Mouse (Mus musculus) R1 (cell line): ENCODE results near the gene Alpk3.

Experiments
- DNase-seq: peaks from one replicate; pipeline ENCODE4 v3.0.0-alpha.2; 2018; ENCODE audit warnings: low read depth, low spot score

The Alpk3 gene

GRCm38 (mm10) chr7:81074546-81074945 is 17.1 kb downstream of the Alpk3 start:
- peak; percentile 55 for DNase-seq

GRCm38 (mm10) chr7:81075299-81075698 is 17.9 kb downstream of the Alpk3 start:
- DNase-seq = no peak

- no peak for DNase-seq
Observed at GRCm38 (mm10) chr7:81075732-81076131, 18.3 kb downstream of the Alpk3 start.

DNA sequence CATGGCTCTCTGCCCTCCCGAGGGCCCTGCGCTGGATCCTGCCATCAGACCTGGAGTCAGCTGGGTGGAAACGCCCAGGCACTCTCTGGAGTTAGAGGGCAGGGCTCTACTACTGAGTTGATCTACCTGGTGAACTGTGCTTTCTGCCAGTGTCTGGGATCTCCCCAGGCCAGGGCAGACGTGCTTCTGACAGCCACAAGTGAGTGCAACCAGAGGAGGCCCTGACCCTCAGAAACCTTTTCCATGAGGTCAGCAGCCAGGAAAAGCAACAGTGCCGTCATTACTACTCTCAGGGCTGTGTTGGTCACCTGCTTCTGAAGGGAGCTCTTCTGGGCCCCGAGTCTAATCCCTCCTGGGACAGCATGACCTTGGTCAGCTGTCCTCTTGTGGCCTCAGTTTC is 19.6 kb downstream of the Alpk3 start:
- DNase-seq = no peak

DNA sequence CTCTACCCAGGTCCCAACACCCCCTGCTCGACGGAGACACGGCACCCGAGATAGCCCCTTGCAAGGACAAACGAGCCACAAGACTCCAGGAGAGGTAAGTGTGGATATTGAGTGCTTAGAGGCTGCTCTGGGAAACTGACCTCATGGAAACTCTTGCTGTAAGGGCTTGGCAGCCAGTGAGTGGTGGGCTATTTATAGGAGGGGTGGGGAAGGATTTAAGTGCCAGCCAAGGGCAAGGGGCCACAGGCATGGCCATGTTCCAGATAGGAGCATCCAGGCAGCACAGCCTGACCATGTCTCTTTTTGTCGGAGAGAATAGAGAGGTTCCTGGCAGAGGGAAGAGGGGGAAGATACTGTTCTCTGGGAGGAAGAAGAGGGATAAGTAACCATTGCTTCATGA is 21.3 kb downstream of the Alpk3 start:
- no peak for DNase-seq

DNA sequence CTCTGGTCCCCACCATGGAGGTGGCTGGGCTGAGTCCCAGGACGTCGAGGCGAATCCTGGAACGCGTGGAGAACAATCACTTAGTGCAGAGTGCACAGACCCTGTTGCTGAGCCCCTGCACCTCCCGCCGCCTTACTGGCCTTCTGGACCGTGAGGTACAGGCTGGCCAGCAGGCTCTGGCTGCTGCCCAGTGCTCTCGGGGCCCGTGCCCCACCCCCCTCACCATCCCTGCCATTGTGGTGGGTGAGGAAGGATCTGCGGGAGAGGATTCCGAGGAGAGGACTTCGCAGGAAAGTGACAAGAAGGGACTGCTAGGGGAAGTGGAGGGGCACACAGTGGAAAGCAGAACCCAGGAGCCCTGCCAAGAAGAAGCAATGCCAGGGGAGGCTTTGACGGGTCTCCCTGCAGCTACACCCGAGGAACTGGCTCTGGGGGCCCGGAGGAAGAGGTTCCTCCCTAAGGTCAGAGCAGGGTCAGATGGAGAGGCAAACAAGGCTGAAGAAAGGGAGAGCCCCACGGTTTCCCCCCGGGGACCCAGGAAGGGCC is 36.1 kb downstream of the Alpk3 start:
- DNase-seq = no peak

DNA sequence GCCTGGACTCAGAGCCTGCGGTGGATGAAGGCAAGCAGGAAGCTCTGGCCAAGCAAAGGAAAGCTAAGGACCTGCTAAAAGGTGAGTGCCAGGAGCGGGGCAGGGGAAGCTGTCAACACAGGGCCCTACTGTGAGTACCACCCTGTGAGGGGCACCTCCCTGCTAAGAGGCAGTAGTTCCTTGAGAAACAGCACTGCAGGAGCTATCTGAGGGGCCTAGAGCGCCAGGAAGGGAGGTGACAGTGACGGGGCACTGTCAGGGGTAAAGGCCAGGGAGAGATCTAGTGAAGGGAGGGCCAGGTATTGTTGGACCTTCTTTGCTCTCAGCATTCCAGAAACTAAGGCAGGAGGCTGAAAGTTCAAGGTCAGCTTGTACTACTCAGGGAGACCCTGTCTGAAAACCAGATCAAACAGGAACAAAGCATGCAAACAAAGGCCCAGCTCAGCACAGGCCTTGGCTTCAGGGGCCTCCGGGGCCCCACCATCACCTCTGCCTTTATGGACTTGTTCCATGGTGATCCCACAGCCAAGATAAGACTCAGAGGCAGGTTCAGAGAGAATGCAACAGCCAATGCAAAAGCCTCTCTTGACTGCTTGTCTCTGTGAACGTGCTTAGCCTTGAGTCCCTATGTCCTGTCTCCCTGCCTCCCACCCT is 36.8 kb downstream of the Alpk3 start:
- DNase-seq = peak; percentile 94

GRCm38 (mm10) chr7:81100341-81100740 is 42.9 kb downstream of the Alpk3 start:
- DNase-seq = no peak

- DNase-seq = no peak
Observed at GRCm38 (mm10) chr7:81102854-81103253, 45.5 kb downstream of the Alpk3 start.

DNA sequence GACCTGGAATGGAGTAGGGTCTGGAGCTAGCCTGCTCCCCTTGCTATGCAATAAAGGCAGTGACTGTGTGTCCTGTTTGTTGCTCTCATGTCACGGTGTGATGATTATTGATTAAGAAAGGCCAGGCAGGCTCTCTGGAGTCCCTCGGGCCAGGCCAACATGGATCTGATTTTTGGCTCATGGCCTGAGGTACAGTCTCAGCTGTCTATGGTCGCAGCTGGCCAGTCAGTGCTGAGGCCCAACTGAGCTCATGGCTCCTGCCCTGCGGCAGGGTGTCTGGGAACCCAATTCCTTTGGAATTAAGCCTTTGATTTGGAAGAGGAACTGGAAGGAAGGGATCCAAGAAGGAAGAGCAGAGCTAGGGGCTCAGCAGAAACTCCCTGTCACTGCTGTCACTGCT is 48.1 kb downstream of the Alpk3 start:
- DNase-seq = no peak

- DNase-seq = no peak
Observed at GRCm38 (mm10) chr7:81108226-81108625, 50.8 kb downstream of the Alpk3 start.

DNA sequence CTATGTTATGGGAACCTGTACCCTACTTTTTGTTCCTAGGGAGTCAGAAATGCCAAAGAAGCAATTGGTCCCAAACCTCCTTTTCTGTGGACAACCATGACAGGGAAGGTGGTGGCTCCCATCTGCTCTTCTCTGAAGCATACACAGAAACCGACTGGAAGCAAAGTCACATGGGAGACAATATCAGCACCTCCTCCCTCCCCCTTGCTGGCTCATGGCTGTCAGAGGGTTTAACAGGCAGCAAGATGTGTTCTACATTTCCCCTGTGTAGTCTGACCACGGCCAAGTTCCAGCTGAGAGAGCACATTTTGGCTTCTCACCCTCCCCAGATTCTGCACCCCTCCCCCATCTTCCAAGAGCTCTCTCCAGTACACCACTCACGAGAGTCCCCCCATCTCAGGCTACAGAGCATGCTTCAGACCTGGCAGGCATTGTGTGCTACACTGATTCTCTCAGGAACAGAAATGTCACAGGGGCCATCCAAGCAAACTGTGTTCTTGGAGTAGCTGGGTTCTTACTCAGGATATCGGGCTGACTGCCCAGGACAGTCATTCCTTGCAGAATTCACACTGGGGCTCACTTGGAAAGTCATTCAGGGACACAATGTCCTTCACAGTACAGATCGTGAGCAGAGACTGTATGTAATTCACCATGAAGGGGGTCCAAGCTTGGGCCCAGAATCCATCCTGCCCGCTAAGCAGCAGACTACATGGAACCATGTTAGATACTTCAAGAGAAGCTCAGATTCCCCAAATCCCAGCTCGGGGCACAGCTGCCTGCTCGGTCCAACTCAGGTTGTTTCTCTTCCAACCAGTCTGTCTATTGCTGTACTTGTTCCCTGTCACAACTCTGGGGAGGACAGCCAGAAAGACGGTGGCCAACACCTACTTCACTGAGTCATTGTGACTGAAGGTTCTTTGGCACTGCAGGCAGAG is 52.6 kb downstream of the Alpk3 start:
- DNase-seq = no peak

GRCm38 (mm10) chr7:81110791-81111190 is 53.4 kb downstream of the Alpk3 start:
- DNase-seq = no peak

DNA sequence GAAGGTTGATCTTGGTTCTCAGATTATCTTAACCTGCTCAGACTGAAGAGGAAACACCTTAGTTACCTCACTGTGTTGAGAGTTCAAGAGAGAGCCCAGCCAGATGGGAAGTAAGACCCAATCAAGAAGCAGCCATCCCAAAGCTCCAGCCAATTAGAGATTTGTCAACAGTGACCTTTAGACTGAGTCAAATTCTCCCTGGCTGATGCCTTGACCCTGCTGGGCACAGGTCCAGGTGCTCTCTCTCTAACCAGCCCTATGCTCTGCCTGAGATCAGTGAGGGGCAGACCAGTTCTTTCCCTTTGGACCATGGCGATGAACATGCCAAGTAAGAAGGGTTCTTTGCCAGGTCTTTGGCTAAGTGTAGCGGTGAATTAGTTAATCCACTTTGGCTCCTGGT is 54.3 kb downstream of the Alpk3 start:
- no peak for DNase-seq

GRCm38 (mm10) chr7:81112686-81113360 is 55.4 kb downstream of the Alpk3 start:
- DNase-seq = no peak

- no peak for DNase-seq
Observed at GRCm38 (mm10) chr7:81114555-81114954, 57.2 kb downstream of the Alpk3 start, which contains the start of gene Slc28a1. TSS of gene Slc28a1 (plus strand) at chr7:81114799.

DNA sequence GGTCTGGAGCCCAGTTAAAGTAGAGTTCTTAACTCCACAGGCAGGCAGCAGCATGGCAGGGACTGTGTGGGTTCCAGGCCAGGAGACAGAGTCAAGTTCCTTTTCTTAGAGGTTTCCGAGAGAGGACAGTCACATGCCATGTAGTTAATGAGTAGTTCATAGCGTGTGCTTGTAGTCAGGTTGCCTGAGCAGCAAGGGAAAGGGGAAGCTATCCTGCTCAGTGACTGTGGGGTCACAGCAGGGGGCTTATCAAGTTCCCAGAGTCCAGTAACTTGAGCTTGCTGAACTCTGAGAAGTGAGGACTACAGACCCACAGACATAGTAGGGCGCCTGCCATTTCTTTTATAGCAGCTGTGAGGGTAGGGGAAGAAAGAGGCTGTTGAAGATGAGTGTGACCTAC is 63.7 kb downstream of the Alpk3 start:
- DNase-seq = peak; percentile 58

GRCm38 (mm10) chr7:81122808-81123207 is 65.4 kb downstream of the Alpk3 start:
- no peak for DNase-seq

GRCm38 (mm10) chr7:81123553-81123952 is 66.2 kb downstream of the Alpk3 start:
- no peak for DNase-seq

- no peak for DNase-seq
Observed at GRCm38 (mm10) chr7:81124773-81125172, 67.4 kb downstream of the Alpk3 start.

- no peak for DNase-seq
Observed at GRCm38 (mm10) chr7:81125215-81126175, 68.1 kb downstream of the Alpk3 start.
